28 mouse cellular contexts compared by ENCODE assay signal in genomic region chr17:36414361-36414760, GRCm38 (mm10). TPM values are rescaled to one million over a fixed set of nuclear protein-coding genes. Genes with fewer than 3 reads are reported as not detected.
A peak's percentile ranks its signal among the peaks of the same experiment; 100 is the strongest.
DNase-seq lines count a peak whose midpoint lies in the region; ATAC-seq lines count a peak whose summit lies in the region.
"Had no signal": no experiment of that assay in that cellular context is flagged by ENCODE, and none has a peak within 500 bp of the region (broad histone marks: within the 10 kb centered on the region; RNA-seq: fewer than 3 reads in every experiment).

No protein-coding gene starts in this region.

- DNase-seq in heart, adult 11 months: peak; percentile 61
- no peak for DNase-seq in heart, postnatal 36 days
- DNase-seq in induced T-regulatory cell, adult 2 months (ENCODE audit: low read depth): peak; percentile 65
- DNase-seq in cerebellum, adult 18-20 months: no peak
- no peak for DNase-seq in frontal cortex, postnatal 10 days (ENCODE audit: low spot score in 2 of 2)
- DNase-seq: adrenal gland, adult 2 months; adrenal gland, postnatal 10 days; adrenal gland, postnatal 25 days; B cell, adult 2 months; cerebellum, adult 11 months; cerebellum, adult 2 months; cerebellum, adult 9-10 months; cerebellum, postnatal 10 days; cerebellum, postnatal 25 days had no signal

- intact Hi-C loops in heart, postnatal 36 days (cut with DNase I): loop anchor here (10.0 kb wide), 1 partner anchor 170 kb away; no protein-coding TSS in a partner anchor

- peak; percentile 49 for ATAC-seq in activated CD4-positive, CD25-positive, alpha-beta regulatory T cell, adult 4 months
- no peak for ATAC-seq in inflammation-experienced regulatory T-cells, adult 6 months
- ATAC-seq: forebrain, embryonic 14.5 days; forebrain, embryonic 16.5 days; Patski had no signal

RNA-seq across cellular contexts. Expression of gene H2-M10.3, which starts 46.1 kb away (rescaled TPM):
- not detected for total RNA-seq in heart, postnatal 36 days (2021)
- polyA plus RNA-seq in activated CD4-positive, CD25-positive, alpha-beta regulatory T cell, adult 4 months (2017; shearing (Covaris generic)): not detected
- not detected for polyA plus RNA-seq in inflammation-experienced regulatory T-cells, adult 6 months (2017; shearing (Covaris generic))
- total RNA-seq: adrenal gland, adult 2 months; adrenal gland, postnatal 10 days; adrenal gland, postnatal 25 days; adrenal gland, postnatal 4 days had no signal
- polyA plus RNA-seq: adrenal gland, adult 2 months; brain, embryonic 14.5 days; cerebellum, adult 2 months; cortical plate, adult 2 months; embryonic facial prominence, embryonic 10.5 days; embryonic facial prominence, embryonic 12.5 days; embryonic facial prominence, embryonic 14.5 days; forebrain, embryonic 12.5 days; forebrain, embryonic 14.5 days; forebrain, embryonic 16.5 days; G1E; Patski had no signal

RNA-seq across cellular contexts. Expression of gene H2-M10.4, which starts 47.8 kb away (rescaled TPM):
- not detected for total RNA-seq in heart, postnatal 36 days (2021)
- polyA plus RNA-seq in activated CD4-positive, CD25-positive, alpha-beta regulatory T cell, adult 4 months (2017; shearing (Covaris generic)): not detected
- polyA plus RNA-seq in inflammation-experienced regulatory T-cells, adult 6 months (2017; shearing (Covaris generic)): not detected
- total RNA-seq: adrenal gland, adult 2 months; adrenal gland, postnatal 10 days; adrenal gland, postnatal 25 days; adrenal gland, postnatal 4 days; CH12.LX; G1E had no signal
- polyA plus RNA-seq: adrenal gland, adult 2 months; brain, embryonic 14.5 days; cerebellum, adult 2 months; cortical plate, adult 2 months; embryonic facial prominence, embryonic 10.5 days; embryonic facial prominence, embryonic 12.5 days; embryonic facial prominence, embryonic 14.5 days; forebrain, embryonic 12.5 days; forebrain, embryonic 14.5 days; forebrain, embryonic 16.5 days; G1E; Patski had no signal

Comparison
In these comparisons a context has a peak if more than half of its experiments do, and no peak if none do; other contexts are left out.
1. DNase-seq: peak in heart, adult 11 months (single experiment) and induced T-regulatory cell, adult 2 months (single experiment); none in heart, postnatal 36 days (0 of 2), cerebellum, adult 18-20 months (0 of 2) and frontal cortex, postnatal 10 days (0 of 2).